Mouse (Mus musculus) thymus, postnatal 25 days (tissue): Measurements from ENCODE around the gene Ugt2b37.
"Not testable (repeated sequence)": the region's sequence is repeated elsewhere in the genome, so short reads cannot be mapped to it uniquely, and the experiment has no call there.

Experiments used
- DNase-seq: peaks from one replicate; pipeline ENCODE4 v3.0.0; 2022

Gene Ugt2b37

GRCm38 (mm10) chr5:87254676-87255075 lies at the start of gene Ugt2b37:
Gene Ugt2b37, minus strand, starts transcription at chr5:87254804.
- DNase-seq: not testable (repeated sequence)

GRCm38 (mm10) chr5:87286180-87286579 lies 31.6 kb upstream of the Ugt2b37 start:
- DNase-seq: not testable (repeated sequence)

DNA sequence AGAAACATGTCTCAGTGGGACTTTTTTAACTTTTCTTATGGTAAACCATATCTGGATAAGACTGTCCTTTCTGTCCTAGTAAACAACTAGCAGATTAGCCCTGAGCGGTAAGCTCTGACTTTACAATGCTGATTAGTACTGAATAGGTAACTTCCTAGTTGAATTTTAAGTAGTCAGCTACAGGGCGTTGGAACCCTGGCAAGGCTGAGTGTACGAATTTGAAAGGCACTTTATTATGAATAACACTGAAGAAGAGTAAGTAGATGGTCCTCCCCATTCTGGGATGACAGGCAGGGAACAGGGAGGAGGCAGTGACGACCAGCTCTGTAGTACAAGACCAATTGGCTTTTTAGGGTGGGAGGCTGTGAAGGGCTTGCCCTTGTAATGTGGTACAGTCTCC lies 21.4 kb upstream of the Ugt2b37 start:
- not testable (repeated sequence) for DNase-seq

- DNase-seq: no peak
Measured at GRCm38 (mm10) chr5:87275581-87275980, 21.0 kb upstream of the Ugt2b37 start.

GRCm38 (mm10) chr5:87255831-87256230 lies 1.2 kb upstream of the Ugt2b37 start:
- DNase-seq: no peak

DNA sequence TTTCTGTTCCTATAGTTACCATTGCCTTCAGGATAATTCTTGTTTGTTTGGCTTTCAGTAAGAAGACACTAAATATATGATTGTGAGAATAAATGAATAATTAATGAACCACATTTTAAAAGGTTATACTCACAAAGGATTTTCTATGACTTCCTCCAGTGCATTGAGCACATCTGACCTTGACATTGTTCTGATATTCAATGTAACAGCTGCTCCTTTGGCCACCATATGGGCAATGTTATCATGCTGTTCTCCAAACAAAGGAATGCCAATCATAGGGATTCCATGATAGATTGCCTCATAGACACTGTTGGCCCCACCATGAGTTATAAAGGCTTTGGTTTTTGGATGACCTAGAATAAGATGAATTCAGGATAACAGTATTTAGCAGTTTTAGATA lies 12.5 kb downstream of the Ugt2b37 start:
- not testable (repeated sequence) for DNase-seq

- DNase-seq: not testable (repeated sequence)
Measured at GRCm38 (mm10) chr5:87196430-87196829, 58.2 kb downstream of the Ugt2b37 start.
